Mouse (Mus musculus): ENCODE measurements at regions not wholly inside any gene's neighbourhood (a gene's known extent, or its start where the extent isn't known, plus 50 kb on each side); places are given as distances from the start of the nearest gene placed in this dataset.
"Not testable (repeated sequence)": the region's sequence is repeated elsewhere in the genome, so short reads cannot be mapped to it uniquely, and the experiment has no call there.

DNA sequence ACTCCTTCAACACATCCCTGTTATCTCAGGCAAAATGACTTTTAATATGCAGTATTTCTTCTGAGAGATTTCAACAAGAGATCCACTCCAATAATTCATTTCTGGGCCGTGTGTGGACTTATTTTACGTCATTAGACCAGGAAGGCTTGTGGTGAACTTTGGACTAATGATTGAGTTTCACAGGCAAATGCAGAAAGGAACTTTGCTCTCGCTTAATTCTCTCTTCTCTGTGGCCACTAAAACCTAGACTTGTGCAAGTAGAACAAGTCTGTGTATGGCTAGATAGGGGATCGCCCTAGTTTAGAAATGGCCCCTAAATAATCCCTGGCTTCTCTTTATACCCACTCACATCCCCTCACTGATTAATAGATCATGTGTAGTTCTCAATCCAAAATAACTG is 50.6 kb upstream of the Ppp1r12a start:
- no peak overlapping the region for H3K4me3 ChIP-seq
- no peak overlapping the region for H3K27ac ChIP-seq
- H3K4me1 ChIP-seq, result peaks cover 6% of the 10 kb centered on the region
- H3K9me3 ChIP-seq, result 0 out of 2 replicates have a peak, but pooled peaks cover 3% of the 10 kb centered on the region
- 91% methylated on average over 4 of the region's 4 CpGs for WGBS
- no peaks in the 10 kb centered on the region for H3K27me3 ChIP-seq (ENCODE audit: poor library complexity, severe bottlenecking)
- no peak for DNase-seq (ENCODE audit: extremely low spot score, low spot score)
- H3K36me3 ChIP-seq (replicated peaks), result no peaks in the 10 kb centered on the region

GRCm38 (mm10) chr10:108110891-108111290 is 51.1 kb upstream of the Ppp1r12a start:
- Histone ChIP-seq H3K9me3 (0 out of 2 replicates have a peak, but pooled peaks cover 3% of the 10 kb centered on the region), H3K36me3 (replicated peaks) (no peaks in the 10 kb centered on the region), H3K27me3 (ENCODE audit: poor library complexity, severe bottlenecking) (no peaks in the 10 kb centered on the region), H3K4me3 (no peak overlapping the region), H3K27ac (no peak overlapping the region), H3K4me1 (peaks cover 6% of the 10 kb centered on the region)
- DNase-seq (ENCODE audit: extremely low spot score, low spot score), result no peak
- 73% methylated on average over 7 of the region's 7 CpGs for WGBS

DNA sequence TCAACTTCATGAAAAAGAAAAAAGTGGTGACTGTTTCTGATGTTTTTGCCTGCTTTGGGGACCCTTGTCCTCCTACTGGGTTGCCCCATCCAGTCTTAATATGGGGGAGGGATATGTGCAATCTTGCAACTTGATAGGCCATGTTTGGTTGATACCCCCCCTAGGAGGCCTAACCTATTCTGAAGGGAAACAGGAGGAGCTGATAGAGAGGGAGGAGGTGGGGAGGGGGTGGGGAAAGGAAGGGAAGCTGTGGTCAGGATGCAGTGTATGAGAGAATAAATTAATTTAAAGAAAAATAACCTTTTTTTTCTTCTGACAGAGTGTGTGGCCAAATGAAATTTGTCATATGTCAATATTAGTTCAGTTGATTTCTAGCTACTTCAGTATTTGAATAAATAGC is 51.8 kb upstream of the Ppp1r12a start:
- DNase-seq (ENCODE audit: extremely low spot score, low spot score), result no peak
- Histone ChIP-seq H3K4me3 (no peak overlapping the region), H3K36me3 (replicated peaks) (no peaks in the 10 kb centered on the region), H3K27ac (no peak overlapping the region), H3K27me3 (ENCODE audit: poor library complexity, severe bottlenecking) (no peaks in the 10 kb centered on the region), H3K4me1 (peaks cover 6% of the 10 kb centered on the region), H3K9me3 (0 out of 2 replicates have a peak, but pooled peaks cover 3% of the 10 kb centered on the region)

GRCm38 (mm10) chr10:108108500-108108899 is 53.5 kb upstream of the Ppp1r12a start:
- DNase-seq (ENCODE audit: extremely low spot score, low spot score); H3K27ac ChIP-seq: not testable (repeated sequence)
- 79% methylated on average over 4 of the region's 4 CpGs for WGBS

GRCm38 (mm10) chr10:108101521-108101920 is 60.5 kb upstream of the Ppp1r12a start:
- Histone ChIP-seq H3K27me3 (ENCODE audit: poor library complexity, severe bottlenecking) (no peaks in the 10 kb centered on the region), H3K4me1 (no peaks in the 10 kb centered on the region), H3K9me3 (no peaks in the 10 kb centered on the region), H3K36me3 (replicated peaks) (no peaks in the 10 kb centered on the region), H3K4me3 (no peak overlapping the region), H3K27ac (no peak overlapping the region)
- DNase-seq (ENCODE audit: extremely low spot score, low spot score), result no peak
- WGBS, result 91% methylated on average over 7 of the region's 7 CpGs

More at GRCm38 (mm10) chr10:108108500-108108899, 53.5 kb upstream of the Ppp1r12a start:
- not testable (repeated sequence) for H3K27me3 ChIP-seq (ENCODE audit: poor library complexity, severe bottlenecking); H3K4me1 ChIP-seq; H3K4me3 ChIP-seq; H3K9me3 ChIP-seq; H3K36me3 ChIP-seq (replicated peaks)

GRCm38 (mm10) chr10:108093043-108093442 is 69.0 kb upstream of the Ppp1r12a start:
- Histone ChIP-seq H3K4me3 (no peak overlapping the region), H3K4me1 (peaks cover 11% of the 10 kb centered on the region), H3K27me3 (ENCODE audit: poor library complexity, severe bottlenecking) (no peaks in the 10 kb centered on the region), H3K27ac (no peak overlapping the region), H3K36me3 (replicated peaks) (no peaks in the 10 kb centered on the region), H3K9me3 (no peaks in the 10 kb centered on the region)
- WGBS, result 79% methylated on average over 2 of the region's 2 CpGs
- no peak for DNase-seq (ENCODE audit: extremely low spot score, low spot score)

DNA sequence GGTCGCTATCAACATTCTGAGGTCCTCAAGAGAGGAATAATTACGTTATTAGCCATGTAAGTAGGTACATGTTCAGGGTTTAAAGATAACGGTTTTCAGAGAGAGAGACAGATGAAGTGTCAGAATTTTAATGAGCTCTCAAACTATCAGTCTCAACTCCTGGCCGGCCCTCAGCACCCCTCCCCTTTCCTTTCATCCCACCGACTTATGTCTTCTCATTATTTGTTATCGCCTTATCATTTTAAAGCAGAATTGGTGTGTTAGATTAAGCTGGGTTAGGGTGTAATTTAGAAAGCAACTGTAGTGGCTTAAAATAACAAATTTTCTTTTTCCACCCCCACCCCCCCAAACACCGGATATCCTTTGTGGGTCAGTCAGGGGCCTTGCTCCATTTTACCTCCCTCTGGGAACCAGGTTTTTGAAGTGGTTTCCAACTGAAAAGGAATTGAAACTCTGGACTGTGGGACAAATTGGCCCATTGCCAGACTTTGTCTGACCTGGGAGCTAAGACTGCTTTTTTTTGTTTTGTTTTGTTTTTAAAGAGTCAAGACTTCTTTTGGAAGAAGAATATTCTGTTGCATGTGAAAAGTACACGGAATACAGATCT is 72.5 kb upstream of the Ppp1r12a start:
- 82% methylated on average over 8 of the region's 8 CpGs for WGBS
- H3K4me1 ChIP-seq, result peaks cover 11% of the 10 kb centered on the region
- DNase-seq (ENCODE audit: extremely low spot score, low spot score), result no peak
- no peak overlapping the region for H3K4me3 ChIP-seq
- H3K27me3 ChIP-seq (ENCODE audit: poor library complexity, severe bottlenecking), result no peaks in the 10 kb centered on the region
- H3K36me3 ChIP-seq (replicated peaks), result no peaks in the 10 kb centered on the region
- 0 out of 2 replicates have a peak overlapping the region, but pooled peaks have one; percentile 25 for H3K27ac ChIP-seq
- H3K9me3 ChIP-seq, result no peaks in the 10 kb centered on the region

DNA sequence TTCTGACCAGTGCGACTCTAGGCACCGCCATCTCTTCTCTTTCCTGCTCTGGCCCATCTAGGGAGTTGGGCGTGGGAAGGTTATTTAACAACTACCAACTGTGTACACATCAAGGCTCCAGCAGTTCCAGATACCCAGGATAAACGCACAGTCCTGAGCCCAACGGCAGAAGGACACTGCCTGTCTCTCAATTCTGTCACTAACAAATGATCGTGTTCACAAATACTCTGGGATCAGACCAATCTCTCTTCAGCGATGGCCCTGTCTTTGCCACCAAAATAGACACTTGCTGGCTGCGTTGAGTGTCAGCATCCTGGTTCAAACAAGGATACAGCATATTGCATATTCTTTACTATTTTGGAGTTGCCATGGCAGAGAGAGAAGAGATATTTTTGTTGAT is 73.1 kb upstream of the Ppp1r12a start:
- WGBS, result 79% methylated on average over 8 of the region's 8 CpGs

GRCm38 (mm10) chr10:108088209-108088608 is 73.8 kb upstream of the Ppp1r12a start:
- Histone ChIP-seq H3K27me3 (ENCODE audit: poor library complexity, severe bottlenecking) (no peaks in the 10 kb centered on the region), H3K36me3 (replicated peaks) (no peaks in the 10 kb centered on the region), H3K4me3 (no peak overlapping the region), H3K4me1 (peaks cover 11% of the 10 kb centered on the region), H3K9me3 (no peaks in the 10 kb centered on the region), H3K27ac (no peak overlapping the region)
- no peak for DNase-seq (ENCODE audit: extremely low spot score, low spot score)
- WGBS, result 90% methylated on average over 7 of the region's 7 CpGs

More for the DNA sequence above, 73.1 kb upstream of the Ppp1r12a start:
- Histone ChIP-seq H3K9me3 (no peaks in the 10 kb centered on the region), H3K4me3 (no peak overlapping the region), H3K36me3 (replicated peaks) (no peaks in the 10 kb centered on the region), H3K4me1 (peaks cover 11% of the 10 kb centered on the region), H3K27ac (no peak overlapping the region), H3K27me3 (ENCODE audit: poor library complexity, severe bottlenecking) (no peaks in the 10 kb centered on the region)
- no peak for DNase-seq (ENCODE audit: extremely low spot score, low spot score)

GRCm38 (mm10) chr10:108083220-108083619 is 78.8 kb upstream of the Ppp1r12a start:
- no peak overlapping the region for H3K27ac ChIP-seq
- no peak overlapping the region for H3K4me3 ChIP-seq
- H3K4me1 ChIP-seq, result no peaks in the 10 kb centered on the region
- H3K36me3 ChIP-seq (replicated peaks), result no peaks in the 10 kb centered on the region
- no peaks in the 10 kb centered on the region for H3K9me3 ChIP-seq
- H3K27me3 ChIP-seq (ENCODE audit: poor library complexity, severe bottlenecking), result no peaks in the 10 kb centered on the region
- DNase-seq (ENCODE audit: extremely low spot score, low spot score), result no peak

GRCm38 (mm10) chr10:108075144-108075543 is 86.8 kb upstream of the Ppp1r12a start:
- Histone ChIP-seq H3K4me3 (no peak overlapping the region), H3K27me3 (ENCODE audit: poor library complexity, severe bottlenecking) (no peaks in the 10 kb centered on the region), H3K4me1 (peaks cover 9% of the 10 kb centered on the region), H3K36me3 (replicated peaks) (no peaks in the 10 kb centered on the region), H3K27ac (no peak overlapping the region), H3K9me3 (no peaks in the 10 kb centered on the region)
- 73% methylated on average over 5 of the region's 5 CpGs for WGBS
- DNase-seq (ENCODE audit: extremely low spot score, low spot score), result no peak

DNA sequence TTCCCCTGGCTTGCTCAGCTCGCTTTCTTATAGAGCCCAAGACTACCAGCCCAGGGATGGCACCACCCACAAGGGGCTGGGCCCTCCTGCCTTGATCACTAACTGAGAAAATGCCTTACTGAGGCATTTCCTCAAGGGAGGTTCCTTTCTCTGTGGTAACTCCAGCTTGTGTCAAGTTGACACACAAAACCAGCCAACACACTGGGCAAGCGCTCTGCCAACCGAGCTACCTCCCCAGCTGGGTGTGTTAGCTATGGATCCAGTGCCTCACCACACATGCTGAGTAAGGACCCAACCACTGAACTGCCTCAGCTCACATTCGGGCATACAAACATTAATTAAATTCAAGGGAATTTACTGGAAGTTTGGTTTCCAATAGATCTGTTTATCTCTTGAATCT is 88.2 kb upstream of the Ppp1r12a start:
- H3K36me3 ChIP-seq (replicated peaks), result no peaks in the 10 kb centered on the region

GRCm38 (mm10) chr10:108072211-108072610 is 89.8 kb upstream of the Ppp1r12a start:
- 86% methylated on average over 1 of the region's 1 CpGs for WGBS
- Histone ChIP-seq H3K27me3 (ENCODE audit: poor library complexity, severe bottlenecking) (no peaks in the 10 kb centered on the region), H3K36me3 (replicated peaks) (no peaks in the 10 kb centered on the region), H3K9me3 (no peaks in the 10 kb centered on the region), H3K4me3 (no peak overlapping the region), H3K27ac (no peak overlapping the region), H3K4me1 (peaks cover 9% of the 10 kb centered on the region)
- DNase-seq (ENCODE audit: extremely low spot score, low spot score), result no peak

More for the DNA sequence above, 88.2 kb upstream of the Ppp1r12a start:
- WGBS, result 88% methylated on average over 4 of the region's 4 CpGs
- Histone ChIP-seq H3K4me3 (no peak overlapping the region), H3K4me1 (peaks cover 9% of the 10 kb centered on the region), H3K27me3 (ENCODE audit: poor library complexity, severe bottlenecking) (no peaks in the 10 kb centered on the region), H3K27ac (no peak overlapping the region), H3K9me3 (no peaks in the 10 kb centered on the region)
- no peak for DNase-seq (ENCODE audit: extremely low spot score, low spot score)

DNA sequence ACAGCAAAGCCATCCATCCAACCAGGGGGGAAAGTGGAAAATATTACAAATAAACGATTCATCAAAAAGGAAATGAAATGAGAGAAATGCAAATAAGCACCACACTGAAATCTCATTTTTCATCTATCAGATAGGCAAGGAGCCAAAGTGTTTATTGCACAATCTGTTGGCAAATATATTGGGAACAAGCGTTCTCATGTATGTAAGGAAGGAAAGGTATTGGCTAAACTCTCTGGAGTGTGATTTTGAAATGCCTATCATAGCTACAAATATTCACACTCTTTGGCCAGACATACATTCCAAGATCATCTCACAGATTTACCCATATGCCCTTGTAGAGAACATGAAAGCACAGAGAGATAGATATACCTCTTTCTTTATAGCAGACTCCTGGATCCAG is 90.6 kb upstream of the Ppp1r12a start:
- no peak for DNase-seq (ENCODE audit: extremely low spot score, low spot score)
- Histone ChIP-seq H3K4me3 (no peak overlapping the region), H3K9me3 (no peaks in the 10 kb centered on the region), H3K4me1 (peaks cover 9% of the 10 kb centered on the region), H3K27ac (no peak overlapping the region), H3K36me3 (replicated peaks) (no peaks in the 10 kb centered on the region), H3K27me3 (ENCODE audit: poor library complexity, severe bottlenecking) (no peaks in the 10 kb centered on the region)
- WGBS, result 87% methylated on average over 2 of the region's 2 CpGs

Data from forebrain, embryonic 10.5 days (tissue).